Mouse (Mus musculus) intestine, embryonic 14.5 days (tissue): ENCODE data around the gene Pithd1. TPM values are rescaled to one million over a fixed set of nuclear protein-coding genes. Genes with fewer than 3 reads are reported as not detected.
A peak's percentile ranks its signal among the peaks of the same experiment; 100 is the strongest.

Experiments used
- ATAC-seq: fragments of 200-750 bp; cut with Nextera tagmentation; replicated peaks from 2 replicates; pipeline ENCODE4 v1.8.0; 2017; ENCODE audit warnings: low read depth, moderate number of reproducible peaks, moderate TSS enrichment, moderate library complexity; ENCODE audit not compliant: low FRiP score, low TSS enrichment
- DNase-seq: peaks from one replicate; pipeline ENCODE4 v3.0.0-alpha.2; 2018; ENCODE audit warnings: low spot score
- H3K27ac ChIP-seq: fragments of 300-500 bp; sonication (generic); 2 replicates; pipeline ENCODE4 v1.5.1; 2014; ENCODE audit warnings: low read depth, mild to moderate bottlenecking, control low read depth
- H3K27me3 ChIP-seq: fragments of 300-500 bp; sonication (generic); replicated peaks from 2 replicates; pipeline ENCODE4 v1.6.1; 2014; ENCODE audit warnings: low read length, control low read depth; ENCODE audit not compliant: control insufficient read depth, insufficient read depth
- H3K36me3 ChIP-seq: fragments of 300-500 bp; sonication (generic); 2 replicates; pipeline ENCODE4 v1.6.1; 2014; ENCODE audit warnings: low read length, control low read depth; ENCODE audit not compliant: control insufficient read depth, insufficient read depth
- H3K4me1 ChIP-seq: fragments of 300-500 bp; sonication (generic); replicated peaks from 2 replicates; pipeline ENCODE4 v1.6.1; 2014; ENCODE audit warnings: low read length, control low read depth, mixed read lengths; ENCODE audit not compliant: control insufficient read depth, insufficient read depth
- H3K4me2 ChIP-seq: fragments of 300-500 bp; sonication (generic); 2 replicates; pipeline ENCODE4 v1.6.1; 2014; ENCODE audit warnings: low read length
- H3K4me3 ChIP-seq: fragments of 300-500 bp; sonication (generic); 2 replicates; pipeline ENCODE4 v1.5.1; 2014; ENCODE audit warnings: low read depth, low read length, control low read depth, mixed read lengths
- H3K9ac ChIP-seq: fragments of 300-500 bp; sonication (generic); 2 replicates; pipeline ENCODE4 v1.6.1; 2014; ENCODE audit warnings: mild to moderate bottlenecking, low read length
- H3K9me3 ChIP-seq: fragments of 300-500 bp; sonication (generic); 2 replicates; pipeline ENCODE4 v1.6.1; 2016; ENCODE audit warnings: low read length, control low read depth; ENCODE audit not compliant: control insufficient read depth
- WGBS: fragments of 180-500 bp; shearing (Covaris S2); extraction: QIAGEN DNeasy Blood & Tissue Kit; methylation state at CpG from one replicate; pipeline ENCODE4 v1.1.7; 2014; 5-methylcytosine and 5-hydroxymethylcytosine counted together
- polyA plus RNA-seq: library from polyadenylated mRNA; unstranded; fragments of >200 nt; fragmentation: Nextera tagmentation; extraction: Ambion mirVana; gene quantifications from 2 replicates; pipeline ENCODE4 v1.2.1, GENCODE M21; 2014

Pithd1 gene
- polyA plus RNA-seq, 1 experiment from 2014 or later = 46.5 TPM

DNA sequence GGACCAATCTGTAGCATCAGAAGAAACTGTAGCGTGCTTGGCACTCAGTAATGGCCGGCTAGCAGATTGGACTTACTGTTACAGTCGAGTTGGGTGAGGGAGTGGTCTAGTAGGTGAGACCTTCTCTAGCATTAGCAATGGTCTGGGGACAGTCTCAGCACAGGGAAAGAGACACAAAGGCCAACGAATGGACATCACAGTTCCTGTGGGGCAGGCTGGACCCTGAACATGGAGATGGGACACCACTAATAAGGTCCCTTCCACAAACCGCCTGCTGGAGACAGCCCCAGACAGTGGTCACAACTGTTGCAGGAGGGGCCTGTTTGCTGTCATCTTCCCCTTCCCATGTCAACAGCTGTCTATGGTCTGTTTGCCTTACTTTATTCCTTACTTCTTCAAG, 25.4 kb downstream of the Pithd1 start:
- WGBS = 91% methylated on average over 5 of the region's 5 CpGs
- Histone ChIP-seq H3K36me3 (peaks cover 47% of the 10 kb centered on the region), H3K9me3 (no peaks in the 10 kb centered on the region), H3K27me3 (no peaks in the 10 kb centered on the region), H3K27ac (no peak overlapping the region), H3K9ac (no peak overlapping the region), H3K4me3 (no peak overlapping the region), H3K4me1 (peaks cover 11% of the 10 kb centered on the region), H3K4me2 (no peak overlapping the region)
- ATAC-seq (no peak), DNase-seq (no peak)

DNA sequence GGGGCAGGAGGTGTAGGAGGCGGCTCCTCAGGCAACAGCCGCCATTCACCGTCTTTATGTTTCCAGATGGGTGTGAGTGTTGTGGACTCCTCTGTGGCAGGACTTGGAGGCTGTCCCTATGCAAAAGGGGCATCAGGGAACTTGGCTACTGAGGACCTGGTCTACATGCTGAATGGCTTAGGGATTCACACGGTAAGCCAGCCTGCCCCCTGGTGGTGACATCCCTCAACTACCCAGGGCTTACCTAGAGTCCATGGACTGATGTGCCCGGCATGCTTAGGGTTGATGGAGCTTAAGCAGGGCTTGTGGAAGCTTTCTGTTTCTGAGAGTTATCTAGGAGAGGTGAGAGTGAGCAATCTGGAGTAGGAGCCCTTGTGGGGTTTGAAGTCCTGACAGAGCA, 26.3 kb downstream of the Pithd1 start:
- Histone ChIP-seq H3K27me3 (no peaks in the 10 kb centered on the region), H3K27ac (no peak overlapping the region), H3K4me3 (no peak overlapping the region), H3K9me3 (no peaks in the 10 kb centered on the region), H3K36me3 (peaks cover 40% of the 10 kb centered on the region), H3K4me1 (peaks cover 11% of the 10 kb centered on the region), H3K4me2 (no peak overlapping the region), H3K9ac (no peak overlapping the region)
- ATAC-seq (no peak), DNase-seq (peak; percentile 92)
- 24% methylated on average over 5 of the region's 5 CpGs for WGBS

DNA sequence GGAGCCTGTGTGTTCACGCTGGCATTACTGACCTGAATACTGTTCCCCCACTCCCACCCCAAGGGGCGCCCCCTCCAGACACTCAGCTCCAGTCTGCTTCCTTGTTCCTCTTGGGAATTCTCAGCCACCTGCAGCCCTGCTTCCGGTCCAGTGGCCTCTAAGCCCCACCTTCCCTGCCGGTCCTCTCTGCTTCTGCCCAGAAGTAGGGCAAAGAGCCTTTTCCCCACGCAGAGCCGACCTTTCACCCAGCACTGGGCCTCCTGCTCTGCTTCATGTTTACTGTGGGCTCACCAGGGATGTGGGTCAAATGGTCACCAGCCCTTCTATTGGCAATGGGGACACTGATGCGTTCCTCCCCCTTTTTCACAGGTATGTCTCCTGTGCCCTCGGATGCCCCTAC, 28.7 kb downstream of the Pithd1 start:
- Histone ChIP-seq H3K4me2 (no peak overlapping the region), H3K9ac (no peak overlapping the region), H3K27ac (no peak overlapping the region), H3K4me1 (peaks cover 5% of the 10 kb centered on the region; the same call in 1 of the 2 replicates), H3K27me3 (no peaks in the 10 kb centered on the region), H3K4me3 (no peak overlapping the region), H3K9me3 (no peaks in the 10 kb centered on the region), H3K36me3 (peaks cover 55% of the 10 kb centered on the region)
- DNase-seq = no peak
- ATAC-seq = no peak
- 51% methylated on average over 8 of the region's 8 CpGs for WGBS

DNA sequence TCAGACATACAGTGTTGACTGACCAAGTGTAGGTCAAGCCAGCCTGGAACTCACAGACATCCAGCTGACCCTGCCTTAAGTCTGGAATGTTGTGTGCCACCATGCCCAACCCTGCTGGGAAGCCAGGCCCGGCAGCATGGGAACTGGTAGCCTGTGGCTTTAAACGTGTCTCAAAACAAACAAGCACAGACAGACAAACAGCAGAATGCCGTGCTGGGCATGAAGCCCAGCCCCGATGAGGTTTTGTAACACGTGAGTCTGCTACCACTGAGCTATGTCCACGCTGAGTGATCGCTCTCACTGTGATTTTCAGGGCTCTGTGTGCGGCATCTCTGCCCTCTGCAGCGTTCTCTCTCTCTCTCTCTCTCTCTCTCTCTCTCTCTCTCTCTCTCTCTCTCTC, 31.2 kb downstream of the Pithd1 start:
- H3K4me3 ChIP-seq = no peak overlapping the region
- H3K9ac ChIP-seq = no peak overlapping the region
- H3K36me3 ChIP-seq = peaks cover 61% of the 10 kb centered on the region
- no peak overlapping the region for H3K27ac ChIP-seq
- H3K9me3 ChIP-seq = 0 out of 2 replicates have a peak, but pooled peaks cover 3% of the 10 kb centered on the region
- H3K4me1 ChIP-seq = no peaks in the 10 kb centered on the region
- DNase-seq (no peak), ATAC-seq (no peak)
- no peaks in the 10 kb centered on the region for H3K27me3 ChIP-seq
- H3K4me2 ChIP-seq = no peak overlapping the region
- 88% methylated on average over 9 of the region's 9 CpGs for WGBS

DNA sequence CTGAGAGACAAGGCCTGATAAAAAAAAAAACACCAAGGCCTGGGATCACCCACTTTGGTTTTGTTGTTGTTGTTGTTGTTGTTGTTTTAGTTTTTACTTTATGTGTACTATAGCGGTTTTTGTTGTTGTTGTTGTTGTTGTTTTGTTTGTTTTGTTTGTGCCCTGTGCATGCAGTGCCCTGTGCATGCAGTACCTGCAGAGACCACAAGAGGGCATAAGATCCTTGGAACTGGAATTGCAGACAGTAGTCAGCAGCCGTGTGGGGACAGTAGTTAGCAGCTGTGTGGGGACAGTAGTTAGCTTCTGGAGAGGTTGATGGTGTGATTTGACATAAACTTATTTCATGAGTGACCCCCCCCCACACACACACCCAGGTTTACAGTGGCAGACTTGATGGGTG, 32.8 kb downstream of the Pithd1 start:
- no peaks in the 10 kb centered on the region for H3K27me3 ChIP-seq
- H3K4me3 ChIP-seq = no peak overlapping the region
- ATAC-seq (peak; percentile 28; the same call in 1 of the 2 replicates), DNase-seq (peak; percentile 94)
- no peak overlapping the region for H3K27ac ChIP-seq
- H3K4me1 ChIP-seq = no peaks in the 10 kb centered on the region
- no peak overlapping the region for H3K9ac ChIP-seq
- WGBS = 24% methylated on average over 2 of the region's 2 CpGs
- H3K9me3 ChIP-seq = 0 out of 2 replicates have a peak, but pooled peaks cover 3% of the 10 kb centered on the region
- H3K36me3 ChIP-seq = peaks cover 53% of the 10 kb centered on the region
- H3K4me2 ChIP-seq = no peak overlapping the region

DNA sequence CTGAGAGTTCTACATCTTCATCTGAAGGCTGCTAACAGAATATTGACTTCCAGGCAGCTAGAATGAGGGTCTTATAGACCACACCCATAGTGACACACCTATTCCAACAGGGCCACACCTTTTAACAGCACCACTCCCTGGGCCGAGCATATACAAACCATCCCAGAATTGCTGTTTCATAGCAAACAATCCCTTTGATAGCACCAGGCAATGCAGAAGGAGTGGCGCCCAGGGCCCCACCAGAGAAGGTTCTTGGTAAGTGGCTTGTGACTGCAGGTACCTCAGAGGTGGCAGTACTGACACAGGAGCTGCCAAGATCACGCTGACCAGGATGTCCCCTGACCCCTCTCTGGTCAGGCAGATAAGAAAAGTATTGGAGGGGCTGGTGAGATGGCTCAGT, 33.9 kb downstream of the Pithd1 start:
- ATAC-seq (0 out of 2 replicates have a peak, but pooled peaks have one; percentile 9), DNase-seq (no peak)
- Histone ChIP-seq H3K9me3 (0 out of 2 replicates have a peak, but pooled peaks cover 3% of the 10 kb centered on the region), H3K27me3 (no peaks in the 10 kb centered on the region), H3K4me3 (no peak overlapping the region), H3K4me2 (no peak overlapping the region), H3K4me1 (no peaks in the 10 kb centered on the region; the same call in 1 of the 2 replicates), H3K36me3 (peaks cover 46% of the 10 kb centered on the region), H3K27ac (no peak overlapping the region), H3K9ac (no peak overlapping the region)
- WGBS = 71% methylated on average over 3 of the region's 3 CpGs

DNA sequence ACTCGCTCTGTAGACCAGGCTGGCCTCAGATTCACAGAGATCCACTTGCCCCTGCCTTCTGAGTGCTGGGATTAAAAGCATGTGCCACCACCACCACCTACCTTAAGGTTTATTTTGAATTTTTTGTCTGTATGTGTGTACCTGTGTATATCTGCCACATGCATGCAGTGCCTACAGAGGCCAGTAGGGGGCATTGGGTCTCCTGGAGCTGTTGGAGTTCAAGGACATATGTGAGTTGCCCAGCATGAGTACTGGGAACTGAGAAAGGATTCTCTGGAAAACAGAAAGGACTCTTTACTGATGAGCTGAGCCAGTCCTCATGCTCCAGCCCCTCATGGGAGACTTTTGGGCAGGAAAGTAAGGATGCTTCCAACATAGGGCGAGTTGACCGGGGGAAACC, 35.6 kb downstream of the Pithd1 start:
- 89% methylated on average over 3 of the region's 3 CpGs for WGBS
- Histone ChIP-seq H3K9me3 (0 out of 2 replicates have a peak, but pooled peaks cover 3% of the 10 kb centered on the region), H3K36me3 (peaks cover 37% of the 10 kb centered on the region), H3K27me3 (no peaks in the 10 kb centered on the region), H3K4me1 (no peaks in the 10 kb centered on the region; the same call in 1 of the 2 replicates), H3K4me3 (no peak overlapping the region), H3K27ac (no peak overlapping the region), H3K4me2 (no peak overlapping the region), H3K9ac (no peak overlapping the region)
- DNase-seq (no peak), ATAC-seq (no peak)

DNA sequence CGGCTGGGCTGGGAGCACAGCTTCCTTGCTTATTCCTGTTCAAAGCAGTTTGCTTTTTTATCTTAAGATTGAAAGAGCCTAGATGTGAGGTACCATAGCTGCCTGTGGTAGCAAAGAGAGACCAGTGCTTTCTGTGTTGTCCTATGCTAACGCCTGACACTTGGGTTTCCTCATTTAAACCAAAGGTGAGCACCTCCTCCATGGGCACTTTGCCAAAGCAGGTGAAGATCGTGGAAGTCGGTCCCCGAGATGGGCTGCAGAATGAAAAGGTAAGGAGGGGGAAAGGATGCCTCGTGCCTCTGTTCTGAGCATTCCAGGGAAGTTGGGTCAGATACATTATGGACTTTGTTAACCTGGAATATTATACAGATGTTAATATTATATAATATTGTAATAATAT, 36.7 kb downstream of the Pithd1 start:
- no peak for ATAC-seq
- no peak overlapping the region for H3K9ac ChIP-seq
- H3K9me3 ChIP-seq = 0 out of 2 replicates have a peak, but pooled peaks cover 3% of the 10 kb centered on the region
- DNase-seq = no peak
- no peak overlapping the region for H3K4me2 ChIP-seq
- no peak overlapping the region for H3K4me3 ChIP-seq
- WGBS = 83% methylated on average over 6 of the region's 6 CpGs
- H3K4me1 ChIP-seq = no peaks in the 10 kb centered on the region; the same call in 1 of the 2 replicates
- H3K36me3 ChIP-seq = peaks cover 30% of the 10 kb centered on the region
- H3K27ac ChIP-seq = no peak overlapping the region
- H3K27me3 ChIP-seq = no peaks in the 10 kb centered on the region

DNA sequence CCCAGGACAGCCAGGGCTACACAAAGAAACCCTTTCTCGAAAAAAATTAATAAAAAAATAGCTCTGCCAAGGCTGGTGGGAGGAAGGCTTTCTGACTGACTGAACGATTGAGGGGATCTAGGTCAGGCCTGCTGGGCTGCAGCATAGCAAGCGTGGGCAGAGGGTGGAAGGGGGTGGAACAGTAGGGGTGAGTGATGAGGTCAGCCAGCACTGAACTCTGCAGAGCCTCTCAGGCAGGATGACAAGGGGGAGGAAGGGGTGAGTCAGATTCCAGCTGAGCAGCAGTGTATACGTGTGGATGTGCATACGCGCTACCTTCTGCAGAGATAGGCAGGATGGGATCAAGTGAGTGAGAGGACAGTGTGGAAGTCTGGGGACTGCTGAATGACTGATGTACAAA, 37.2 kb downstream of the Pithd1 start:
- H3K4me1 ChIP-seq = no peaks in the 10 kb centered on the region; the same call in 1 of the 2 replicates
- H3K27me3 ChIP-seq = no peaks in the 10 kb centered on the region
- no peak overlapping the region for H3K4me2 ChIP-seq
- 39% methylated on average over 6 of the region's 6 CpGs for WGBS
- no peak for DNase-seq
- H3K9ac ChIP-seq = no peak overlapping the region
- H3K27ac ChIP-seq = no peak overlapping the region
- 0 out of 2 replicates have a peak, but pooled peaks cover 3% of the 10 kb centered on the region for H3K9me3 ChIP-seq
- ATAC-seq = no peak
- H3K4me3 ChIP-seq = no peak overlapping the region
- peaks cover 26% of the 10 kb centered on the region for H3K36me3 ChIP-seq
